25 mouse cellular contexts compared by ENCODE assay signal in genomic region chr12:71535251-71535650, GRCm38 (mm10).
A peak's percentile ranks its signal among the peaks of the same experiment; 100 is the strongest.
DNase-seq lines count a peak whose midpoint lies in the region; ATAC-seq lines count a peak whose summit lies in the region.
"Had no signal": no experiment of that assay in that cellular context is flagged by ENCODE, and none has a peak within 500 bp of the region (broad histone marks: within the 10 kb centered on the region; RNA-seq: fewer than 3 reads in every experiment).

No protein-coding gene starts in this region.

- peak overlapping the region; percentile 90 for H3K27ac ChIP-seq in forebrain, embryonic 12.5 days
- H3K27ac ChIP-seq in forebrain, embryonic 11.5 days (ENCODE audit: low read depth, low read length) = no peak overlapping the region
- H3K27ac ChIP-seq in hindbrain, embryonic 13.5 days = peak overlapping the region; percentile 91
- no peak overlapping the region for H3K27ac ChIP-seq in hindbrain, embryonic 16.5 days (ENCODE audit: low read depth, low read length)
- H3K27ac ChIP-seq in neural tube, embryonic 13.5 days (replicated peaks) = peak overlapping the region; percentile 89
- peak overlapping the region; percentile 71; the same call in 1 of the 2 replicates for H3K27ac ChIP-seq in midbrain, embryonic 16.5 days (ENCODE audit: low read length)
- H3K27ac ChIP-seq: embryonic facial prominence, embryonic 13.5 days; kidney, postnatal 0 days; limb, embryonic 13.5 days; lung, embryonic 15.5 days; stomach, postnatal 0 days had no signal

- no peak overlapping the region for H3K4me3 ChIP-seq in forebrain, embryonic 12.5 days (replicated peaks)
- H3K4me3 ChIP-seq in forebrain, embryonic 11.5 days (ENCODE audit: low read depth, low read length) = no peak overlapping the region
- no peak overlapping the region for H3K4me3 ChIP-seq in hindbrain, embryonic 13.5 days
- H3K4me3 ChIP-seq in hindbrain, embryonic 16.5 days (ENCODE audit: low read length) = no peak overlapping the region
- H3K4me3 ChIP-seq in neural tube, embryonic 13.5 days = no peak overlapping the region
- H3K4me3 ChIP-seq in midbrain, embryonic 16.5 days (ENCODE audit: low read depth, low read length) = no peak overlapping the region
- H3K4me3 ChIP-seq: embryonic facial prominence, embryonic 13.5 days; forebrain, embryonic 15.5 days; limb, embryonic 13.5 days; lung, embryonic 15.5 days; midbrain, embryonic 12.5 days; myocyte had no signal

- WGBS in forebrain, embryonic 12.5 days = 94% methylated on average over 6 of the region's 6 CpGs
- 95% methylated on average over 6 of the region's 6 CpGs for WGBS in forebrain, embryonic 11.5 days
- WGBS in hindbrain, embryonic 13.5 days = 97% methylated on average over 6 of the region's 6 CpGs
- 96% methylated on average over 6 of the region's 6 CpGs for WGBS in hindbrain, embryonic 16.5 days
- WGBS in neural tube, embryonic 13.5 days = 97% methylated on average over 6 of the region's 6 CpGs
- 94% methylated on average over 6 of the region's 6 CpGs for WGBS in midbrain, embryonic 16.5 days

- H3K27me3 ChIP-seq in forebrain, embryonic 12.5 days = peaks cover 13% of the 10 kb centered on the region; the same call in 1 of the 2 replicates
- no peaks in the 10 kb centered on the region for H3K27me3 ChIP-seq in forebrain, embryonic 11.5 days (ENCODE audit: control insufficient read depth, insufficient read depth, low read length)
- no peaks in the 10 kb centered on the region for H3K27me3 ChIP-seq in hindbrain, embryonic 13.5 days
- no peaks in the 10 kb centered on the region for H3K27me3 ChIP-seq in hindbrain, embryonic 16.5 days (replicated peaks; ENCODE audit: control insufficient read depth, insufficient read depth, low read length)
- H3K27me3 ChIP-seq in neural tube, embryonic 13.5 days = no peaks in the 10 kb centered on the region
- H3K27me3 ChIP-seq in midbrain, embryonic 16.5 days (ENCODE audit: control insufficient read depth, insufficient read depth, low read depth, low read length) = no peaks in the 10 kb centered on the region
- H3K27me3 ChIP-seq: embryonic facial prominence, embryonic 13.5 days; forebrain, embryonic 15.5 days; limb, embryonic 13.5 days; lung, embryonic 15.5 days had no signal

- no peak for ATAC-seq in forebrain, embryonic 12.5 days (ENCODE audit: low FRiP score)
- ATAC-seq in forebrain, embryonic 11.5 days (replicated peaks; ENCODE audit: low FRiP score) = no peak
- no peak for ATAC-seq in hindbrain, embryonic 13.5 days (ENCODE audit: low FRiP score)
- no peak for ATAC-seq in hindbrain, embryonic 16.5 days
- ATAC-seq in neural tube, embryonic 13.5 days (ENCODE audit: low read depth) = no peak
- no peak for ATAC-seq in midbrain, embryonic 16.5 days
- ATAC-seq: forebrain, embryonic 15.5 days; intestine, embryonic 16.5 days had no signal

- H3K36me3 ChIP-seq in forebrain, embryonic 12.5 days (replicated peaks) = no peaks in the 10 kb centered on the region
- H3K36me3 ChIP-seq in forebrain, embryonic 11.5 days (ENCODE audit: control insufficient read depth, insufficient read depth, low read length) = no peaks in the 10 kb centered on the region
- H3K36me3 ChIP-seq in hindbrain, embryonic 13.5 days = no peaks in the 10 kb centered on the region
- no peaks in the 10 kb centered on the region for H3K36me3 ChIP-seq in hindbrain, embryonic 16.5 days (ENCODE audit: control insufficient read depth, insufficient read depth, low read length)
- no peaks in the 10 kb centered on the region for H3K36me3 ChIP-seq in neural tube, embryonic 13.5 days
- no peaks in the 10 kb centered on the region for H3K36me3 ChIP-seq in midbrain, embryonic 16.5 days (ENCODE audit: control insufficient read depth, insufficient read depth, low read length)
- H3K36me3 ChIP-seq: embryonic facial prominence, embryonic 13.5 days; forebrain, embryonic 15.5 days; limb, embryonic 13.5 days; lung, embryonic 15.5 days; midbrain, embryonic 12.5 days had no signal

- peaks cover 28% of the 10 kb centered on the region for H3K4me1 ChIP-seq in forebrain, embryonic 12.5 days
- H3K4me1 ChIP-seq in forebrain, embryonic 11.5 days (replicated peaks; ENCODE audit: control insufficient read depth, insufficient read depth, low read length) = peaks cover 6% of the 10 kb centered on the region; the same call in 1 of the 2 replicates
- H3K4me1 ChIP-seq in hindbrain, embryonic 13.5 days (replicated peaks) = peaks cover 42% of the 10 kb centered on the region
- peaks cover 17% of the 10 kb centered on the region for H3K4me1 ChIP-seq in hindbrain, embryonic 16.5 days (ENCODE audit: control insufficient read depth, insufficient read depth, low read depth, low read length)
- H3K4me1 ChIP-seq in neural tube, embryonic 13.5 days (replicated peaks) = peaks cover 52% of the 10 kb centered on the region
- H3K4me1 ChIP-seq in midbrain, embryonic 16.5 days (ENCODE audit: control insufficient read depth, insufficient read depth, low read length) = peaks cover 36% of the 10 kb centered on the region
- H3K4me1 ChIP-seq: embryonic facial prominence, embryonic 13.5 days; limb, embryonic 13.5 days; lung, embryonic 15.5 days had no signal

- DNase-seq in forebrain, embryonic 11.5 days (ENCODE audit: low spot score) = no peak
- DNase-seq in neural tube, embryonic 10.5 days (ENCODE audit: extremely low spot score, low spot score) = no peak
- DNase-seq in spleen, adult 12 weeks (ENCODE audit: low spot score) = no peak
- DNase-seq: adrenal gland, postnatal 25 days; cerebellum, adult 18-20 months; cerebellum, postnatal 10 days; heart, postnatal 14 days; kidney, adult 8-10 months; kidney, postnatal 4 days; right cerebral cortex, postnatal 25 days had no signal

- no peaks in the 10 kb centered on the region for H3K9me3 ChIP-seq in forebrain, embryonic 12.5 days
- H3K9me3 ChIP-seq in forebrain, embryonic 11.5 days (ENCODE audit: control insufficient read depth, low read length) = no peaks in the 10 kb centered on the region
- no peaks in the 10 kb centered on the region for H3K9me3 ChIP-seq in hindbrain, embryonic 13.5 days
- H3K9me3 ChIP-seq in hindbrain, embryonic 16.5 days (ENCODE audit: control insufficient read depth, low read length) = no peaks in the 10 kb centered on the region
- H3K9me3 ChIP-seq in neural tube, embryonic 13.5 days = no peaks in the 10 kb centered on the region
- H3K9me3 ChIP-seq in midbrain, embryonic 16.5 days (replicated peaks; ENCODE audit: control insufficient read depth, low read length, poor library complexity, severe bottlenecking) = no peaks in the 10 kb centered on the region
- H3K9me3 ChIP-seq: embryonic facial prominence, embryonic 13.5 days; forebrain, embryonic 15.5 days; limb, embryonic 13.5 days; lung, embryonic 15.5 days; midbrain, embryonic 12.5 days had no signal

- no peak overlapping the region for H3K4me2 ChIP-seq in forebrain, embryonic 12.5 days
- H3K4me2 ChIP-seq in forebrain, embryonic 11.5 days (ENCODE audit: low read depth, low read length, severe bottlenecking) = no peak overlapping the region
- no peak overlapping the region for H3K4me2 ChIP-seq in hindbrain, embryonic 13.5 days
- no peak overlapping the region for H3K4me2 ChIP-seq in hindbrain, embryonic 16.5 days (ENCODE audit: low read length)
- no peak overlapping the region for H3K4me2 ChIP-seq in neural tube, embryonic 13.5 days
- no peak overlapping the region for H3K4me2 ChIP-seq in midbrain, embryonic 16.5 days (ENCODE audit: low read length)
- H3K4me2 ChIP-seq: embryonic facial prominence, embryonic 13.5 days; forebrain, embryonic 15.5 days; limb, embryonic 13.5 days; liver, embryonic 11.5 days; lung, embryonic 15.5 days; midbrain, embryonic 12.5 days had no signal

- H3K9ac ChIP-seq in forebrain, embryonic 12.5 days = no peak overlapping the region
- no peak overlapping the region for H3K9ac ChIP-seq in forebrain, embryonic 11.5 days (ENCODE audit: low read length)
- H3K9ac ChIP-seq in hindbrain, embryonic 13.5 days = no peak overlapping the region
- H3K9ac ChIP-seq in hindbrain, embryonic 16.5 days (ENCODE audit: low read depth, low read length) = no peak overlapping the region
- no peak overlapping the region for H3K9ac ChIP-seq in neural tube, embryonic 13.5 days
- H3K9ac ChIP-seq in midbrain, embryonic 16.5 days (ENCODE audit: low read depth, low read length) = no peak overlapping the region
- H3K9ac ChIP-seq: embryonic facial prominence, embryonic 13.5 days; forebrain, embryonic 15.5 days; limb, embryonic 13.5 days; lung, embryonic 15.5 days; midbrain, embryonic 12.5 days had no signal

Comparison
In these comparisons a context has a peak if more than half of its experiments do, and no peak if none do; other contexts are left out.
1. H3K27ac ChIP-seq: peak in forebrain, embryonic 12.5 days (single experiment), hindbrain, embryonic 13.5 days (single experiment), neural tube, embryonic 13.5 days (single experiment) and midbrain, embryonic 16.5 days (single experiment); none in forebrain, embryonic 11.5 days (single experiment) and hindbrain, embryonic 16.5 days (single experiment).